Comparison of ENCODE assay signal across 15 mouse cellular contexts in the genomic region with DNA sequence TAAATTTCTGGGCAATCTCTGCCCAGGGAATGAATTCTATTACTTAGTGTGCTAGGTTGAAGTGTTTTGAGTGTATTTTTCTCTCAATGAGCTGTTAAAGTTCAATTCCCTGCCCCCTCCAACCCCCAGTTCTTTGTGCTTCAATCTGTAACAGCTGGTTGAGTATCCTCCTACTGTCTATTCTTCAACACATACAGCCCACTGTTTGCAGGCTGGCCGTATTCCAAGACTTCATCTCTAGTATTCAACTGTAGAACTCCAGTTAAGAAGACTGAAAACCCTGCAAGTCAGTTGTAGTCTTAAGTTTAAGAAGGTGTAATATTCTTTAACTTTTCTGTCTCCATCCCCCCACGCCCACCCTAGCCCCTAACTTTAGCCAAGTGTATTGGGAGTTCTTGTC. TPM values are rescaled to one million over a fixed set of nuclear protein-coding genes. Genes with fewer than 3 reads are reported as not detected.
A peak's percentile ranks its signal among the peaks of the same experiment; 100 is the strongest.
DNase-seq lines count a peak whose midpoint lies in the region.
"Had no signal": no experiment of that assay in that cellular context is flagged by ENCODE, and none has a peak within 500 bp of the region (broad histone marks: within the 10 kb centered on the region; RNA-seq: fewer than 3 reads in every experiment).

No protein-coding gene starts in this region.

- DNase-seq in left cerebral cortex, adult 18-20 months (ENCODE audit: low spot score in 2 of 2): peak; percentile 50 to 62
- DNase-seq in left cerebral cortex, adult 11 months (ENCODE audit: low spot score): no peak
- peak; percentile 68 to 77 for DNase-seq in right cerebral cortex, adult 2 months (ENCODE audit: low spot score in 2 of 2)
- DNase-seq in right cerebral cortex, postnatal 4 days: no peak
- DNase-seq in layer of hippocampus, postnatal 14 days (ENCODE audit: low spot score in 2 of 2): peak; percentile 21 to 48
- peak; percentile 74 for DNase-seq in telencephalon, adult 2 months (ENCODE audit: low read depth, low spot score)
- DNase-seq in kidney, postnatal 14 days: no peak
- no peak for DNase-seq in lung, postnatal 25 days (ENCODE audit: low spot score)
- DNase-seq: embryo, embryonic 11 days; gastrocnemius, postnatal 10 days; heart, adult 18-20 months; heart, postnatal 4 days; kidney, adult 18-20 months; kidney, postnatal 10 days; thymus, postnatal 36 days had no signal

RNA-seq across cellular contexts. Expression of a gene that starts 10.0 kb away (rescaled TPM):
- total RNA-seq in left cerebral cortex, adult 18-20 months (2021): 10 to 100 TPM; 19.4 to 21.2 TPM
- 10 to 100 TPM; 36.0 to 37.0 TPM for total RNA-seq in layer of hippocampus, postnatal 14 days (2021)

Comparison
In these comparisons a context has a peak if more than half of its experiments do, and no peak if none do; other contexts are left out.
1. DNase-seq: peak in left cerebral cortex, adult 18-20 months (2 of 2), right cerebral cortex, adult 2 months (2 of 2), layer of hippocampus, postnatal 14 days (2 of 2) and telencephalon, adult 2 months (single experiment); none in left cerebral cortex, adult 11 months (single experiment), right cerebral cortex, postnatal 4 days (single experiment), kidney, postnatal 14 days (single experiment) and lung, postnatal 25 days (single experiment).